Mouse (Mus musculus) intestine, embryonic 14.5 days (tissue): ENCODE data around the gene Nt5dc2. TPM values are rescaled to one million over a fixed set of nuclear protein-coding genes. Genes with fewer than 3 reads are reported as not detected.

Experiments used
- ATAC-seq: fragments of 200-750 bp; cut with Nextera tagmentation; replicated peaks from 2 replicates; pipeline ENCODE4 v1.8.0; 2017; ENCODE audit warnings: low read depth, moderate number of reproducible peaks, moderate TSS enrichment, moderate library complexity; ENCODE audit not compliant: low FRiP score, low TSS enrichment
- DNase-seq: peaks from one replicate; pipeline ENCODE4 v3.0.0-alpha.2; 2018; ENCODE audit warnings: low spot score
- H3K27ac ChIP-seq: fragments of 300-500 bp; sonication (generic); 2 replicates; pipeline ENCODE4 v1.5.1; 2014; ENCODE audit warnings: low read depth, mild to moderate bottlenecking, control low read depth
- H3K27me3 ChIP-seq: fragments of 300-500 bp; sonication (generic); replicated peaks from 2 replicates; pipeline ENCODE4 v1.6.1; 2014; ENCODE audit warnings: low read length, control low read depth; ENCODE audit not compliant: control insufficient read depth, insufficient read depth
- H3K36me3 ChIP-seq: fragments of 300-500 bp; sonication (generic); 2 replicates; pipeline ENCODE4 v1.6.1; 2014; ENCODE audit warnings: low read length, control low read depth; ENCODE audit not compliant: control insufficient read depth, insufficient read depth
- H3K4me1 ChIP-seq: fragments of 300-500 bp; sonication (generic); replicated peaks from 2 replicates; pipeline ENCODE4 v1.6.1; 2014; ENCODE audit warnings: low read length, control low read depth, mixed read lengths; ENCODE audit not compliant: control insufficient read depth, insufficient read depth
- H3K4me2 ChIP-seq: fragments of 300-500 bp; sonication (generic); 2 replicates; pipeline ENCODE4 v1.6.1; 2014; ENCODE audit warnings: low read length
- H3K4me3 ChIP-seq: fragments of 300-500 bp; sonication (generic); 2 replicates; pipeline ENCODE4 v1.5.1; 2014; ENCODE audit warnings: low read depth, low read length, control low read depth, mixed read lengths
- H3K9ac ChIP-seq: fragments of 300-500 bp; sonication (generic); 2 replicates; pipeline ENCODE4 v1.6.1; 2014; ENCODE audit warnings: mild to moderate bottlenecking, low read length
- H3K9me3 ChIP-seq: fragments of 300-500 bp; sonication (generic); 2 replicates; pipeline ENCODE4 v1.6.1; 2016; ENCODE audit warnings: low read length, control low read depth; ENCODE audit not compliant: control insufficient read depth
- WGBS: fragments of 180-500 bp; shearing (Covaris S2); extraction: QIAGEN DNeasy Blood & Tissue Kit; methylation state at CpG from one replicate; pipeline ENCODE4 v1.1.7; 2014; 5-methylcytosine and 5-hydroxymethylcytosine counted together
- polyA plus RNA-seq: library from polyadenylated mRNA; unstranded; fragments of >200 nt; fragmentation: Nextera tagmentation; extraction: Ambion mirVana; gene quantifications from 2 replicates; pipeline ENCODE4 v1.2.1, GENCODE M21; 2014

Gene Nt5dc2
- polyA plus RNA-seq, 1 experiment from 2014 or later = 365 TPM

- Histone ChIP-seq H3K9me3 (no peaks in the 10 kb centered on the region), H3K4me3 (no peak overlapping the region), H3K4me2 (no peak overlapping the region), H3K27ac (no peak overlapping the region), H3K9ac (no peak overlapping the region), H3K36me3 (peaks cover 99% of the 10 kb centered on the region), H3K27me3 (no peaks in the 10 kb centered on the region), H3K4me1 (no peaks in the 10 kb centered on the region)
- no peak for DNase-seq
- 78% methylated on average over 2 of the region's 2 CpGs for WGBS
- ATAC-seq = no peak
Measured at GRCm38 (mm10) chr14:31182786-31183290, 52.0 kb downstream of the Nt5dc2 start.

- H3K4me2 ChIP-seq = no peak overlapping the region
- no peak overlapping the region for H3K9ac ChIP-seq
- H3K27me3 ChIP-seq = no peaks in the 10 kb centered on the region
- ATAC-seq (no peak), DNase-seq (no peak)
- H3K27ac ChIP-seq = no peak overlapping the region
- H3K4me1 ChIP-seq = no peaks in the 10 kb centered on the region
- 87% methylated on average over 5 of the region's 5 CpGs for WGBS
- H3K36me3 ChIP-seq = peaks cover 100% of the 10 kb centered on the region
- H3K4me3 ChIP-seq = no peak overlapping the region
- no peaks in the 10 kb centered on the region for H3K9me3 ChIP-seq
Measured at GRCm38 (mm10) chr14:31183541-31183940, 52.7 kb downstream of the Nt5dc2 start.

DNA sequence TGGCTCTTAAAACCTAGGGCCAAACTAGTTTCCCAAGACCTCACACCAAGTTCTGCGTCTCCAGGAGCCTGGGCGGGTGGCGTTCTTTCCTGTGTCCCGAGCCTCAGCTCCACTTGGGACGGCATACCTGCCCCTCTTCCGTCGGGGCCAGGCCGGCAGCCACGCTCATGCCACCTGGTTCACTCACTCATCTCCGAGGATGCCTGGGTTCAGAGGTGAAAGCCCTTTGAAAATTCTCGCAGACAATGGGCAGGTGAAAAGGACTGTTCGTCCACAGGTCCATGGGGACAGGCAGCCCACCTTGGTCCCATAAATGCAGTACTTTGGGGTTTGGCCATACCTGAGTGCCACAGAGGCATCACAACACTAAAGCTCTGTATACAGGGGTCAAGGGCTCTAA lies 53.3 kb downstream of the Nt5dc2 start:
- Histone ChIP-seq H3K27ac (no peak overlapping the region), H3K9ac (no peak overlapping the region), H3K4me1 (no peaks in the 10 kb centered on the region), H3K36me3 (peaks cover 100% of the 10 kb centered on the region), H3K9me3 (no peaks in the 10 kb centered on the region), H3K4me3 (no peak overlapping the region), H3K4me2 (no peak overlapping the region), H3K27me3 (no peaks in the 10 kb centered on the region)
- 91% methylated on average over 12 of the region's 12 CpGs for WGBS
- DNase-seq (no peak), ATAC-seq (no peak)

DNA sequence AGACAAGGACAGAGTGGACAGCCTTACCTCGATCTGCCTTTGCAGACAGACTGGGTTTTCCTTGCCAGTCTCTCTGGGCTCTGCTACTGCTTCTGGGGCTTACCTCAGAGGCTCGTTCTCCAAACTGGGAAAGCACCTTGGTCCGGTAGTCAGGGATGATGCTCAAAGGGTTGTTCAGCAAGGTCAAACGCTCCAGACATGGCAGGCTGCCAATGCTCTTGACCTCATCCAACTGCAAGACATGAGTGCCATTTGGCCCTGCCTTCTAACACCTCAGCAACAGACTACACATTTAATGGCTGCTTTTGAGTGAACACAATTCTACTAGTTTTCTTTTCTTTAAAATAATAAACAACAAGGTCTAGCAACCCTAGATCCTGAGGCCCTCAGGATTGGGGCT lies 55.8 kb downstream of the Nt5dc2 start:
- no peak overlapping the region for H3K9ac ChIP-seq
- no peak overlapping the region for H3K4me3 ChIP-seq
- H3K9me3 ChIP-seq = no peaks in the 10 kb centered on the region
- no peak overlapping the region for H3K27ac ChIP-seq
- DNase-seq (no peak), ATAC-seq (no peak)
- H3K4me2 ChIP-seq = no peak overlapping the region
- H3K4me1 ChIP-seq = no peaks in the 10 kb centered on the region
- peaks cover 100% of the 10 kb centered on the region for H3K36me3 ChIP-seq
- H3K27me3 ChIP-seq = no peaks in the 10 kb centered on the region
- 88% methylated on average over 4 of the region's 4 CpGs for WGBS

Other genes starting within 250 kb of the Nt5dc2 start
- 0.05 TPM in 1 of 2 replicates, not detected in the other for gene Itih4, start 244.6 kb upstream of the Nt5dc2 start, polyA plus RNA-seq
- gene Itih3, start 207.3 kb upstream of the Nt5dc2 start, polyA plus RNA-seq = 0.52 and 0.87 TPM in 2 replicates
- not detected in 2 replicates for gene Itih1, start 187.8 kb upstream of the Nt5dc2 start, polyA plus RNA-seq
- gene Nek4, start 179.7 kb upstream of the Nt5dc2 start, polyA plus RNA-seq = 10.9 and 12.6 TPM in 2 replicates
- gene Glt8d1, start 129.7 kb upstream of the Nt5dc2 start, polyA plus RNA-seq = 52.0 and 61.1 TPM in 2 replicates
- 338 and 365 TPM in 2 replicates for gene Spcs1, start 129.4 kb upstream of the Nt5dc2 start, polyA plus RNA-seq
- gene Pbrm1, start 111.9 kb upstream of the Nt5dc2 start, polyA plus RNA-seq = 90.7 and 93.7 TPM in 2 replicates
- gene Gnl3, start 111.9 kb upstream of the Nt5dc2 start, polyA plus RNA-seq = 144 and 170 TPM in 2 replicates
- 91.3 and 94.4 TPM in 2 replicates for gene Smim4, start 2.1 kb upstream of the Nt5dc2 start, polyA plus RNA-seq
- gene Stab1, start 37.6 kb downstream of the Nt5dc2 start, polyA plus RNA-seq = 35.8 and 41.0 TPM in 2 replicates
- gene Tnnc1, start 77.3 kb downstream of the Nt5dc2 start, polyA plus RNA-seq = 2.2 and 2.6 TPM in 2 replicates
- gene Nisch, start 85.9 kb downstream of the Nt5dc2 start, polyA plus RNA-seq = 330 and 367 TPM in 2 replicates
- gene Sema3g, start 86.8 kb downstream of the Nt5dc2 start, polyA plus RNA-seq = 0.23 and 0.55 TPM in 2 replicates
- gene Phf7, start 120.3 kb downstream of the Nt5dc2 start, polyA plus RNA-seq = 13.7 and 14.4 TPM in 2 replicates
- 78.9 and 84.9 TPM in 2 replicates for gene Bap1, start 120.4 kb downstream of the Nt5dc2 start, polyA plus RNA-seq
- 5.4 and 6.9 TPM in 2 replicates for gene Dnah1, start 192.8 kb downstream of the Nt5dc2 start, polyA plus RNA-seq
- gene Capn7, start 205.6 kb downstream of the Nt5dc2 start, polyA plus RNA-seq = 37.0 and 43.3 TPM in 2 replicates